Mouse (Mus musculus) cortical plate, adult 2 months (tissue): ENCODE results near the gene Yipf7.

Experiments
- CTCF ChIP-seq: fragments of 200-500 bp; IDR thresholded peaks from 2 replicates; pipeline ENCODE4 v1.5.1; 2011; ENCODE audit warnings: mild to moderate bottlenecking, control low read depth, low read length; ENCODE audit not compliant: insufficient read depth; ENCODE audit errors: extremely low read depth
- POLR2A ChIP-seq: fragments of 200-500 bp; IDR thresholded peaks from 2 replicates; pipeline ENCODE4 v1.6.1; 2011; ENCODE audit warnings: mild to moderate bottlenecking, low read length, control low read depth; ENCODE audit not compliant: insufficient read depth; ENCODE audit errors: extremely low read depth

GRCm38 (mm10) chr5:69512203-69512602 is 30.2 kb downstream of the Yipf7 start:
- TF ChIP-seq CTCF (no peak), POLR2A (no peak)
